Mouse (Mus musculus) embryonic facial prominence, embryonic 12.5 days (tissue): ENCODE measurements around the gene Ces2f. TPM values are rescaled to one million over a fixed set of nuclear protein-coding genes. Genes with fewer than 3 reads are reported as not detected.
"Not testable (repeated sequence)": the region's sequence is repeated elsewhere in the genome, so short reads cannot be mapped to it uniquely, and the experiment has no call there.

Source experiments
- ATAC-seq: fragments of 200-750 bp; cut with Nextera tagmentation; 2 replicates; pipeline ENCODE4 v1.8.0; 2017; ENCODE audit not compliant: insufficient number of reproducible peaks, insufficient read depth, low FRiP score, low TSS enrichment
- H3K27ac ChIP-seq: fragments of 300-500 bp; sonication (generic); 2 replicates; pipeline ENCODE4 v1.5.1; 2016; ENCODE audit warnings: mild to moderate bottlenecking
- H3K27me3 ChIP-seq: fragments of 300-500 bp; sonication (generic); 2 replicates; pipeline ENCODE4 v1.6.1; 2016; ENCODE audit warnings: mild to moderate bottlenecking, moderate library complexity
- H3K36me3 ChIP-seq: fragments of 300-500 bp; sonication (generic); 2 replicates; pipeline ENCODE4 v1.6.1; 2016; ENCODE audit warnings: mild to moderate bottlenecking
- H3K4me1 ChIP-seq: fragments of 300-500 bp; sonication (generic); 2 replicates; pipeline ENCODE4 v1.6.1; 2016
- H3K4me2 ChIP-seq: fragments of 300-500 bp; sonication (generic); replicated peaks from 2 replicates; pipeline ENCODE4 v1.6.1; 2016; ENCODE audit warnings: mild to moderate bottlenecking, moderate library complexity
- H3K4me3 ChIP-seq: fragments of 300-500 bp; sonication (generic); 2 replicates; pipeline ENCODE4 v1.5.1; 2016; ENCODE audit warnings: mild to moderate bottlenecking
- H3K9ac ChIP-seq: fragments of 300-500 bp; sonication (generic); 2 replicates; pipeline ENCODE4 v1.6.1; 2016; ENCODE audit warnings: mild to moderate bottlenecking, moderate library complexity
- H3K9me3 ChIP-seq: fragments of 300-500 bp; sonication (generic); 2 replicates; pipeline ENCODE4 v1.6.1; 2016; ENCODE audit warnings: mild to moderate bottlenecking, moderate library complexity
- WGBS: fragments of 180-500 bp; shearing (Covaris S2); methylation state at CpG from one replicate; pipeline ENCODE4 v1.1.7; 2016; 5-methylcytosine and 5-hydroxymethylcytosine counted together
- polyA plus RNA-seq: library from polyadenylated mRNA; unstranded; fragments of >200 nt; fragmentation: Nextera tagmentation; extraction: Ambion mirVana; gene quantifications from 2 replicates; pipeline ENCODE4 v1.2.1, GENCODE M21; 2016

The Ces2f gene
- polyA plus RNA-seq = not detected in 2 replicates

- Histone ChIP-seq H3K4me3 (no peak within 1 kb of the TSS), H3K27me3 (no peaks in the 10 kb centered on the region), H3K4me2 (no peak within 1 kb of the TSS), H3K27ac (no peak within 1 kb of the TSS), H3K4me1 (no peaks in the 10 kb centered on the region), H3K9ac (no peak within 1 kb of the TSS), H3K9me3 (no peaks in the 10 kb centered on the region), H3K36me3 (no peaks in the 10 kb centered on the region)
- 77% methylated on average over 4 of the region's 4 CpGs for WGBS
- no peak for ATAC-seq
Measured at GRCm38 (mm10) chr8:104947056-104947455, at the start of gene Ces2f. Gene Ces2f, plus strand, starts transcription at chr8:104947356.

- no peak overlapping the region for H3K27ac ChIP-seq
- H3K4me2 ChIP-seq = no peak overlapping the region
- no peaks in the 10 kb centered on the region for H3K36me3 ChIP-seq
- WGBS = 87% methylated on average over 2 of the region's 2 CpGs
- ATAC-seq = no peak
- H3K9ac ChIP-seq = no peak overlapping the region
- H3K4me3 ChIP-seq = no peak overlapping the region
- H3K9me3 ChIP-seq = no peaks in the 10 kb centered on the region
- no peaks in the 10 kb centered on the region for H3K27me3 ChIP-seq
- no peaks in the 10 kb centered on the region for H3K4me1 ChIP-seq
Measured at GRCm38 (mm10) chr8:104901746-104902145, 45.4 kb upstream of the Ces2f start.

- Histone ChIP-seq H3K4me2 (no peak overlapping the region), H3K9ac (no peak overlapping the region), H3K4me1 (no peaks in the 10 kb centered on the region), H3K4me3 (no peak overlapping the region), H3K27ac (no peak overlapping the region), H3K36me3 (no peaks in the 10 kb centered on the region), H3K9me3 (no peaks in the 10 kb centered on the region), H3K27me3 (no peaks in the 10 kb centered on the region)
- WGBS = 62% methylated on average over 1 of the region's 1 CpGs
- no peak for ATAC-seq
Measured at GRCm38 (mm10) chr8:104907111-104907510, 40.0 kb upstream of the Ces2f start.

- not testable (repeated sequence) for H3K4me1 ChIP-seq, ATAC-seq, H3K9ac ChIP-seq, H3K36me3 ChIP-seq, H3K4me3 ChIP-seq, H3K9me3 ChIP-seq, H3K4me2 ChIP-seq, H3K27me3 ChIP-seq, H3K27ac ChIP-seq
- WGBS = 75% methylated on average over 1 of the region's 1 CpGs
Measured at GRCm38 (mm10) chr8:104909021-104909420, 38.1 kb upstream of the Ces2f start.

- H3K4me1 ChIP-seq, H3K4me2 ChIP-seq, ATAC-seq, H3K4me3 ChIP-seq, H3K9me3 ChIP-seq, H3K36me3 ChIP-seq, H3K27ac ChIP-seq, H3K9ac ChIP-seq, H3K27me3 ChIP-seq: not testable (repeated sequence)
- 94% methylated on average over 10 of the region's 10 CpGs for WGBS
Measured at GRCm38 (mm10) chr8:104909651-104910050, 37.5 kb upstream of the Ces2f start.

- WGBS = 72% methylated on average over 5 of the region's 5 CpGs
- no peaks in the 10 kb centered on the region for H3K36me3 ChIP-seq
- H3K4me3 ChIP-seq = no peak within 1 kb of the TSS
- ATAC-seq = no peak
- no peak within 1 kb of the TSS for H3K27ac ChIP-seq
- no peaks in the 10 kb centered on the region for H3K9me3 ChIP-seq
- H3K4me2 ChIP-seq = no peak within 1 kb of the TSS
- H3K4me1 ChIP-seq = no peaks in the 10 kb centered on the region
- no peak within 1 kb of the TSS for H3K9ac ChIP-seq
- no peaks in the 10 kb centered on the region for H3K27me3 ChIP-seq
Measured at GRCm38 (mm10) chr8:104925972-104926596, 21.1 kb upstream of the Ces2f start, which contains the start of gene Ces2e. Gene Ces2e, plus strand, starts transcription at chr8:104926260.

- Histone ChIP-seq H3K4me2 (no peak overlapping the region), H3K9ac (no peak overlapping the region), H3K36me3 (no peaks in the 10 kb centered on the region), H3K4me3 (no peak overlapping the region), H3K4me1 (no peaks in the 10 kb centered on the region), H3K27me3 (no peaks in the 10 kb centered on the region), H3K9me3 (no peaks in the 10 kb centered on the region), H3K27ac (no peak overlapping the region)
- WGBS = 86% methylated on average over 3 of the region's 3 CpGs
- no peak for ATAC-seq
Measured at GRCm38 (mm10) chr8:104927301-104927700, 19.9 kb upstream of the Ces2f start.

- Histone ChIP-seq H3K9me3 (no peaks in the 10 kb centered on the region), H3K9ac (no peak overlapping the region), H3K27me3 (no peaks in the 10 kb centered on the region), H3K4me2 (no peak overlapping the region), H3K4me3 (no peak overlapping the region), H3K36me3 (no peaks in the 10 kb centered on the region), H3K27ac (no peak overlapping the region), H3K4me1 (no peaks in the 10 kb centered on the region)
- ATAC-seq = no peak
- 77% methylated on average over 2 of the region's 2 CpGs for WGBS
Measured at GRCm38 (mm10) chr8:104944665-104945064, 2.5 kb upstream of the Ces2f start.

GRCm38 (mm10) chr8:104949031-104949430 is 1.9 kb downstream of the Ces2f start:
- no peak for ATAC-seq
- no peak overlapping the region for H3K4me3 ChIP-seq
- H3K9me3 ChIP-seq = no peaks in the 10 kb centered on the region
- H3K36me3 ChIP-seq = no peaks in the 10 kb centered on the region
- H3K27ac ChIP-seq = no peak overlapping the region
- 85% methylated on average over 5 of the region's 5 CpGs for WGBS
- no peaks in the 10 kb centered on the region for H3K4me1 ChIP-seq
- H3K9ac ChIP-seq = no peak overlapping the region
- no peaks in the 10 kb centered on the region for H3K27me3 ChIP-seq
- no peak overlapping the region for H3K4me2 ChIP-seq

GRCm38 (mm10) chr8:104961537-104961961 is 14.4 kb downstream of the Ces2f start, which contains the start of gene Ces2g:
Gene Ces2g, plus strand, starts transcription at chr8:104961718.
- Histone ChIP-seq H3K9me3 (no peaks in the 10 kb centered on the region), H3K4me1 (no peaks in the 10 kb centered on the region), H3K4me3 (no peak within 1 kb of the TSS), H3K4me2 (no peak within 1 kb of the TSS), H3K36me3 (no peaks in the 10 kb centered on the region), H3K27me3 (no peaks in the 10 kb centered on the region), H3K9ac (no peak within 1 kb of the TSS), H3K27ac (no peak within 1 kb of the TSS)
- WGBS = 67% methylated on average over 5 of the region's 5 CpGs
- no peak for ATAC-seq

- H3K4me1 ChIP-seq = no peaks in the 10 kb centered on the region
- WGBS = 74% methylated on average over 8 of the region's 8 CpGs
Measured at GRCm38 (mm10) chr8:104962229-104962901, 15.2 kb downstream of the Ces2f start.

GRCm38 (mm10) chr8:104963375-104963894 is 16.3 kb downstream of the Ces2f start:
- no peak for ATAC-seq
- H3K36me3 ChIP-seq = no peaks in the 10 kb centered on the region
- H3K9ac ChIP-seq = no peak overlapping the region
- no peak overlapping the region for H3K27ac ChIP-seq
- no peaks in the 10 kb centered on the region for H3K27me3 ChIP-seq
- H3K4me3 ChIP-seq = no peak overlapping the region
- no peaks in the 10 kb centered on the region for H3K9me3 ChIP-seq
- 85% methylated on average over 4 of the region's 4 CpGs for WGBS
- H3K4me2 ChIP-seq = no peak overlapping the region
- H3K4me1 ChIP-seq = no peaks in the 10 kb centered on the region

More at GRCm38 (mm10) chr8:104962229-104962901, 15.2 kb downstream of the Ces2f start:
- Histone ChIP-seq H3K9ac (no peak overlapping the region), H3K9me3 (no peaks in the 10 kb centered on the region), H3K27me3 (no peaks in the 10 kb centered on the region), H3K36me3 (no peaks in the 10 kb centered on the region), H3K27ac (no peak overlapping the region), H3K4me2 (no peak overlapping the region), H3K4me3 (no peak overlapping the region)
- no peak for ATAC-seq
